Mouse (Mus musculus) forebrain, embryonic 13.5 days (tissue): ENCODE data around the gene Zzef1. TPM values are rescaled to one million over a fixed set of nuclear protein-coding genes. Genes with fewer than 3 reads are reported as not detected.
A peak's percentile ranks its signal among the peaks of the same experiment; 100 is the strongest.
"Not testable (repeated sequence)": the region's sequence is repeated elsewhere in the genome, so short reads cannot be mapped to it uniquely, and the experiment has no call there.

Experiments
- ATAC-seq: fragments of 200-750 bp; cut with Nextera tagmentation; 2 replicates; pipeline ENCODE4 v1.8.0; 2017
- H3K27ac ChIP-seq: fragments of 300-500 bp; sonication (generic); 2 replicates; pipeline ENCODE4 v1.5.1; 2015; ENCODE audit warnings: inconsistent platforms, mild to moderate bottlenecking, moderate library complexity
- H3K27me3 ChIP-seq: fragments of 300-500 bp; sonication (generic); 2 replicates; pipeline ENCODE4 v1.6.1; 2015; ENCODE audit warnings: mild to moderate bottlenecking, inconsistent platforms
- H3K36me3 ChIP-seq: fragments of 300-500 bp; sonication (generic); 2 replicates; pipeline ENCODE4 v1.6.1; 2015; ENCODE audit warnings: mild to moderate bottlenecking, inconsistent platforms; ENCODE audit not compliant: poor library complexity, severe bottlenecking
- H3K4me1 ChIP-seq: fragments of 300-500 bp; sonication (generic); 2 replicates; pipeline ENCODE4 v1.6.1; 2015; ENCODE audit warnings: inconsistent platforms
- H3K4me2 ChIP-seq: fragments of 300-500 bp; sonication (generic); 2 replicates; pipeline ENCODE4 v1.6.1; 2015; ENCODE audit warnings: inconsistent platforms, mild to moderate bottlenecking, moderate library complexity
- H3K4me3 ChIP-seq: fragments of 300-500 bp; sonication (generic); 2 replicates; pipeline ENCODE4 v1.5.1; 2015; ENCODE audit warnings: mild to moderate bottlenecking, inconsistent platforms
- H3K9ac ChIP-seq: fragments of 300-500 bp; sonication (generic); 2 replicates; pipeline ENCODE4 v1.6.1; 2015; ENCODE audit warnings: mild to moderate bottlenecking, inconsistent platforms
- H3K9me3 ChIP-seq: fragments of 300-500 bp; sonication (generic); replicated peaks from 2 replicates; pipeline ENCODE4 v1.6.1; 2016; ENCODE audit warnings: inconsistent platforms
- WGBS: fragments of 180-500 bp; shearing (Covaris S2); methylation state at CpG from one replicate; pipeline ENCODE4 v1.1.7; 2015; 5-methylcytosine and 5-hydroxymethylcytosine counted together
- polyA plus RNA-seq: library from polyadenylated mRNA; unstranded; fragments of >200 nt; fragmentation: Nextera tagmentation; extraction: Ambion mirVana; gene quantifications from 2 replicates; pipeline ENCODE4 v1.2.1, GENCODE M21; 2015

Gene Zzef1
- polyA plus RNA-seq, result 10.8 and 12.0 TPM in 2 replicates

GRCm38 (mm10) chr11:72795455-72796295 lies at the start of gene Zzef1, which contains the start of gene Cyb5d2:
Gene Zzef1 (plus strand): TSS chr11:72796226.
Gene Cyb5d2 (minus strand): TSS chr11:72796142.
- ATAC-seq, result peak; percentile 96
- Histone ChIP-seq H3K27me3 (no peaks in the 10 kb centered on the region), H3K27ac (peak within 1 kb of the TSS; percentile 85), H3K4me2 (peak within 1 kb of the TSS; percentile 92), H3K4me3 (peak within 1 kb of the TSS; percentile 97), H3K9ac (peak within 1 kb of the TSS; percentile 92), H3K9me3 (no peaks in the 10 kb centered on the region), H3K4me1 (peaks cover 23% of the 10 kb centered on the region), H3K36me3 (no peaks in the 10 kb centered on the region)
- WGBS, result under 1% methylated on average over 69 of the region's 69 CpGs

- no peaks in the 10 kb centered on the region for H3K27me3 ChIP-seq
- no peaks in the 10 kb centered on the region for H3K9me3 ChIP-seq
- no peaks in the 10 kb centered on the region for H3K4me1 ChIP-seq
- WGBS, result 48% methylated on average over 2 of the region's 2 CpGs
- no peak overlapping the region for H3K4me2 ChIP-seq
- H3K27ac ChIP-seq, result no peak overlapping the region
- no peak overlapping the region for H3K4me3 ChIP-seq
- ATAC-seq, result no peak
- H3K9ac ChIP-seq, result no peak overlapping the region
- peaks cover 98% of the 10 kb centered on the region for H3K36me3 ChIP-seq
Observed at GRCm38 (mm10) chr11:72751956-72752355, 44.1 kb upstream of the Zzef1 start.

- Histone ChIP-seq H3K4me1 (no peaks in the 10 kb centered on the region), H3K36me3 (peaks cover 98% of the 10 kb centered on the region), H3K27me3 (no peaks in the 10 kb centered on the region), H3K27ac (no peak overlapping the region), H3K4me3 (no peak overlapping the region), H3K9ac (no peak overlapping the region), H3K9me3 (no peaks in the 10 kb centered on the region), H3K4me2 (no peak overlapping the region)
- ATAC-seq, result no peak
- 95% methylated on average over 5 of the region's 5 CpGs for WGBS
Observed at GRCm38 (mm10) chr11:72758316-72758715, 37.7 kb upstream of the Zzef1 start.

- Histone ChIP-seq H3K36me3 (peaks cover 98% of the 10 kb centered on the region), H3K9ac (no peak overlapping the region)
Observed at GRCm38 (mm10) chr11:72759581-72759980, 36.4 kb upstream of the Zzef1 start.

GRCm38 (mm10) chr11:72760781-72761180 lies 35.2 kb upstream of the Zzef1 start:
- no peaks in the 10 kb centered on the region for H3K27me3 ChIP-seq
- ATAC-seq, result no peak
- H3K4me3 ChIP-seq, result no peak overlapping the region
- no peak overlapping the region for H3K4me2 ChIP-seq
- 85% methylated on average over 1 of the region's 1 CpGs for WGBS
- H3K27ac ChIP-seq, result no peak overlapping the region
- no peaks in the 10 kb centered on the region for H3K4me1 ChIP-seq
- H3K9me3 ChIP-seq, result no peaks in the 10 kb centered on the region
- no peak overlapping the region for H3K9ac ChIP-seq
- peaks cover 89% of the 10 kb centered on the region for H3K36me3 ChIP-seq

More at GRCm38 (mm10) chr11:72759581-72759980, 36.4 kb upstream of the Zzef1 start:
- H3K4me1 ChIP-seq, result no peaks in the 10 kb centered on the region
- H3K27ac ChIP-seq, result no peak overlapping the region
- no peak overlapping the region for H3K4me2 ChIP-seq
- no peaks in the 10 kb centered on the region for H3K27me3 ChIP-seq
- no peak overlapping the region for H3K4me3 ChIP-seq
- WGBS, result 97% methylated on average over 6 of the region's 6 CpGs
- no peaks in the 10 kb centered on the region for H3K9me3 ChIP-seq
- no peak for ATAC-seq

- Histone ChIP-seq H3K9me3 (no peaks in the 10 kb centered on the region), H3K4me2 (no peak overlapping the region), H3K4me1 (no peaks in the 10 kb centered on the region), H3K9ac (no peak overlapping the region), H3K27me3 (no peaks in the 10 kb centered on the region), H3K4me3 (no peak overlapping the region), H3K27ac (no peak overlapping the region), H3K36me3 (peaks cover 77% of the 10 kb centered on the region)
- no peak for ATAC-seq
- WGBS, result 86% methylated on average over 4 of the region's 4 CpGs
Observed at GRCm38 (mm10) chr11:72764270-72764669, 31.8 kb upstream of the Zzef1 start.

GRCm38 (mm10) chr11:72767716-72768115 lies 28.3 kb upstream of the Zzef1 start:
- H3K36me3 ChIP-seq, result peaks cover 57% of the 10 kb centered on the region
- no peak overlapping the region for H3K27ac ChIP-seq
- H3K4me3 ChIP-seq, result no peak overlapping the region
- H3K9me3 ChIP-seq, result no peaks in the 10 kb centered on the region
- H3K4me1 ChIP-seq, result no peaks in the 10 kb centered on the region
- no peak overlapping the region for H3K4me2 ChIP-seq
- no peak overlapping the region for H3K9ac ChIP-seq
- WGBS, result 92% methylated on average over 8 of the region's 8 CpGs
- no peaks in the 10 kb centered on the region for H3K27me3 ChIP-seq
- ATAC-seq, result no peak

- Histone ChIP-seq H3K27ac (no peak overlapping the region), H3K9ac (no peak overlapping the region), H3K9me3 (no peaks in the 10 kb centered on the region), H3K4me1 (no peaks in the 10 kb centered on the region), H3K4me2 (no peak overlapping the region), H3K27me3 (no peaks in the 10 kb centered on the region), H3K36me3 (peaks cover 44% of the 10 kb centered on the region), H3K4me3 (no peak overlapping the region)
- WGBS, result 97% methylated on average over 3 of the region's 3 CpGs
- no peak for ATAC-seq
Observed at GRCm38 (mm10) chr11:72769061-72769460, 27.0 kb upstream of the Zzef1 start.

- ATAC-seq, result no peak
Observed at GRCm38 (mm10) chr11:72770324-72770723, 25.7 kb upstream of the Zzef1 start.

GRCm38 (mm10) chr11:72770816-72771215 lies 25.2 kb upstream of the Zzef1 start:
- peaks cover 36% of the 10 kb centered on the region for H3K36me3 ChIP-seq
- no peaks in the 10 kb centered on the region for H3K9me3 ChIP-seq
- H3K27me3 ChIP-seq, result no peaks in the 10 kb centered on the region
- no peak overlapping the region for H3K27ac ChIP-seq
- ATAC-seq, result no peak
- H3K4me3 ChIP-seq, result no peak overlapping the region
- H3K9ac ChIP-seq, result no peak overlapping the region
- no peak overlapping the region for H3K4me2 ChIP-seq
- no peaks in the 10 kb centered on the region for H3K4me1 ChIP-seq
- WGBS, result 87% methylated on average over 5 of the region's 5 CpGs

More at GRCm38 (mm10) chr11:72770324-72770723, 25.7 kb upstream of the Zzef1 start:
- Histone ChIP-seq H3K9ac (no peak overlapping the region), H3K27ac (no peak overlapping the region), H3K9me3 (no peaks in the 10 kb centered on the region), H3K4me2 (no peak overlapping the region), H3K4me3 (no peak overlapping the region), H3K36me3 (peaks cover 36% of the 10 kb centered on the region), H3K4me1 (no peaks in the 10 kb centered on the region), H3K27me3 (no peaks in the 10 kb centered on the region)
- WGBS, result 91% methylated on average over 3 of the region's 3 CpGs

GRCm38 (mm10) chr11:72771461-72771860 lies 24.6 kb upstream of the Zzef1 start:
- Histone ChIP-seq H3K27ac (no peak overlapping the region), H3K27me3 (no peaks in the 10 kb centered on the region), H3K4me1 (no peaks in the 10 kb centered on the region), H3K9ac (no peak overlapping the region), H3K4me3 (no peak overlapping the region), H3K9me3 (no peaks in the 10 kb centered on the region), H3K36me3 (peaks cover 36% of the 10 kb centered on the region), H3K4me2 (no peak overlapping the region)
- 80% methylated on average over 4 of the region's 4 CpGs for WGBS
- ATAC-seq, result no peak

- H3K27me3 ChIP-seq, H3K4me3 ChIP-seq, H3K9me3 ChIP-seq, H3K4me1 ChIP-seq, H3K9ac ChIP-seq, H3K27ac ChIP-seq, H3K4me2 ChIP-seq, ATAC-seq: not testable (repeated sequence)
- H3K36me3 ChIP-seq, result peaks cover 28% of the 10 kb centered on the region
- WGBS, result 36% methylated on average over 1 of the region's 1 CpGs
Observed at GRCm38 (mm10) chr11:72772611-72773010, 23.4 kb upstream of the Zzef1 start.
